Mouse (Mus musculus) erythroblast, embryonic 14.5 days (primary cell): Measurements from ENCODE around the gene Cblb.

Experiments used
- GATA1 ChIP-seq: IDR thresholded peaks from 2 replicates; pipeline ENCODE4 v1.6.1; 2012; ENCODE audit warnings: low read length, inconsistent platforms, mixed read lengths
- TAL1 ChIP-seq: IDR thresholded peaks from 3 replicates; pipeline ENCODE4 v1.6.1; 2012; ENCODE audit warnings: low read length, inconsistent platforms, mixed read lengths

- no peak for TF ChIP-seq GATA1
- TF ChIP-seq TAL1, result no peak
These were observed 198.9 kb downstream of the Cblb start for GRCm38 (mm10) chr16:52229930-52230329.
